Mouse (Mus musculus): ENCODE measurements around the gene Otogl.
A peak's percentile ranks its signal among the peaks of the same experiment; 100 is the strongest.

- TF ChIP-seq CTCF (IDR thresholded peaks at IDR 0.05; ENCODE audit: borderline replicate concordance, extremely low read depth, insufficient read depth, insufficient read length) (peak; percentile 69), POLR2A (IDR thresholded peaks at IDR 0.05; ENCODE audit: borderline replicate concordance, extremely low read depth, insufficient read depth, insufficient read length, poor library complexity, severe bottlenecking) (no peak)
Measured at GRCm38 (mm10) chr10:107858684-107859083, 53.2 kb downstream of the Otogl start.

Measured in brain, embryonic 14.5 days (tissue).